Mouse (Mus musculus) intestine, embryonic 14.5 days (tissue): ENCODE results near the gene Vps35l. TPM values are rescaled to one million over a fixed set of nuclear protein-coding genes. Genes with fewer than 3 reads are reported as not detected.

ENCODE experiments used
- ATAC-seq: fragments of 200-750 bp; cut with Nextera tagmentation; replicated peaks from 2 replicates; pipeline ENCODE4 v1.8.0; 2017; ENCODE audit warnings: low read depth, moderate number of reproducible peaks, moderate TSS enrichment, moderate library complexity; ENCODE audit not compliant: low FRiP score, low TSS enrichment
- DNase-seq: peaks from one replicate; pipeline ENCODE4 v3.0.0-alpha.2; 2018; ENCODE audit warnings: low spot score
- H3K27ac ChIP-seq: fragments of 300-500 bp; sonication (generic); 2 replicates; pipeline ENCODE4 v1.5.1; 2014; ENCODE audit warnings: low read depth, mild to moderate bottlenecking, control low read depth
- H3K27me3 ChIP-seq: fragments of 300-500 bp; sonication (generic); replicated peaks from 2 replicates; pipeline ENCODE4 v1.6.1; 2014; ENCODE audit warnings: low read length, control low read depth; ENCODE audit not compliant: control insufficient read depth, insufficient read depth
- H3K36me3 ChIP-seq: fragments of 300-500 bp; sonication (generic); 2 replicates; pipeline ENCODE4 v1.6.1; 2014; ENCODE audit warnings: low read length, control low read depth; ENCODE audit not compliant: control insufficient read depth, insufficient read depth
- H3K4me1 ChIP-seq: fragments of 300-500 bp; sonication (generic); replicated peaks from 2 replicates; pipeline ENCODE4 v1.6.1; 2014; ENCODE audit warnings: low read length, control low read depth, mixed read lengths; ENCODE audit not compliant: control insufficient read depth, insufficient read depth
- H3K4me2 ChIP-seq: fragments of 300-500 bp; sonication (generic); 2 replicates; pipeline ENCODE4 v1.6.1; 2014; ENCODE audit warnings: low read length
- H3K4me3 ChIP-seq: fragments of 300-500 bp; sonication (generic); 2 replicates; pipeline ENCODE4 v1.5.1; 2014; ENCODE audit warnings: low read depth, low read length, control low read depth, mixed read lengths
- H3K9ac ChIP-seq: fragments of 300-500 bp; sonication (generic); 2 replicates; pipeline ENCODE4 v1.6.1; 2014; ENCODE audit warnings: mild to moderate bottlenecking, low read length
- H3K9me3 ChIP-seq: fragments of 300-500 bp; sonication (generic); 2 replicates; pipeline ENCODE4 v1.6.1; 2016; ENCODE audit warnings: low read length, control low read depth; ENCODE audit not compliant: control insufficient read depth
- WGBS: fragments of 180-500 bp; shearing (Covaris S2); extraction: QIAGEN DNeasy Blood & Tissue Kit; methylation state at CpG from one replicate; pipeline ENCODE4 v1.1.7; 2014; 5-methylcytosine and 5-hydroxymethylcytosine counted together
- polyA plus RNA-seq: library from polyadenylated mRNA; unstranded; fragments of >200 nt; fragmentation: Nextera tagmentation; extraction: Ambion mirVana; gene quantifications from 2 replicates; pipeline ENCODE4 v1.2.1, GENCODE M21; 2014

The Vps35l gene
- 67.7 and 79.0 TPM in 2 replicates for polyA plus RNA-seq

- H3K36me3 ChIP-seq = peaks cover 14% of the 10 kb centered on the region
- no peaks in the 10 kb centered on the region for H3K9me3 ChIP-seq
- H3K4me3 ChIP-seq = peak within 1 kb of the TSS; percentile 82
- DNase-seq = peak; percentile 85
- peak; percentile 82 for ATAC-seq
- H3K27ac ChIP-seq = peak within 1 kb of the TSS; percentile 38
- H3K9ac ChIP-seq = peak within 1 kb of the TSS; percentile 66
- H3K27me3 ChIP-seq = no peaks in the 10 kb centered on the region
- peaks cover 12% of the 10 kb centered on the region; the same call in 1 of the 2 replicates for H3K4me1 ChIP-seq
- 4% methylated on average over 16 of the region's 16 CpGs for WGBS
- peak within 1 kb of the TSS; percentile 71 for H3K4me2 ChIP-seq
Observed at GRCm38 (mm10) chr7:118739975-118740531, at the start of gene Vps35l. Vps35l (plus strand) TSS chr7:118740226.

GRCm38 (mm10) chr7:118691287-118691686 lies 48.7 kb upstream of the Vps35l start:
- Histone ChIP-seq H3K9ac (no peak overlapping the region), H3K27ac (no peak overlapping the region), H3K9me3 (no peaks in the 10 kb centered on the region), H3K36me3 (peaks cover 75% of the 10 kb centered on the region), H3K27me3 (no peaks in the 10 kb centered on the region), H3K4me3 (no peak overlapping the region), H3K4me1 (no peaks in the 10 kb centered on the region), H3K4me2 (no peak overlapping the region)
- 95% methylated on average over 2 of the region's 2 CpGs for WGBS
- no peak for ATAC-seq
- DNase-seq = no peak

GRCm38 (mm10) chr7:118696146-118696545 lies 43.9 kb upstream of the Vps35l start:
- DNase-seq (no peak), ATAC-seq (no peak)
- H3K4me3 ChIP-seq = no peak overlapping the region
- peaks cover 71% of the 10 kb centered on the region for H3K36me3 ChIP-seq
- no peaks in the 10 kb centered on the region for H3K27me3 ChIP-seq
- no peaks in the 10 kb centered on the region for H3K9me3 ChIP-seq
- 90% methylated on average over 6 of the region's 6 CpGs for WGBS
- no peaks in the 10 kb centered on the region for H3K4me1 ChIP-seq
- H3K27ac ChIP-seq = no peak overlapping the region
- no peak overlapping the region for H3K9ac ChIP-seq
- no peak overlapping the region for H3K4me2 ChIP-seq

- no peak overlapping the region for H3K27ac ChIP-seq
- WGBS = 74% methylated on average over 4 of the region's 4 CpGs
- H3K4me1 ChIP-seq = no peaks in the 10 kb centered on the region
- DNase-seq (no peak), ATAC-seq (no peak)
- no peak overlapping the region for H3K9ac ChIP-seq
- no peaks in the 10 kb centered on the region for H3K27me3 ChIP-seq
- H3K9me3 ChIP-seq = no peaks in the 10 kb centered on the region
- no peak overlapping the region for H3K4me3 ChIP-seq
- no peak overlapping the region for H3K4me2 ChIP-seq
- peaks cover 61% of the 10 kb centered on the region for H3K36me3 ChIP-seq
Observed at GRCm38 (mm10) chr7:118697168-118697567, 42.9 kb upstream of the Vps35l start.

- Histone ChIP-seq H3K9ac (no peak overlapping the region), H3K27me3 (no peaks in the 10 kb centered on the region), H3K4me3 (no peak overlapping the region), H3K4me2 (no peak overlapping the region), H3K27ac (no peak overlapping the region), H3K36me3 (peaks cover 45% of the 10 kb centered on the region), H3K4me1 (no peaks in the 10 kb centered on the region; the same call in 1 of the 2 replicates), H3K9me3 (no peaks in the 10 kb centered on the region)
- DNase-seq (no peak), ATAC-seq (no peak)
- WGBS = 83% methylated on average over 9 of the region's 9 CpGs
Observed at GRCm38 (mm10) chr7:118698882-118699281, 41.1 kb upstream of the Vps35l start.

- H3K4me1 ChIP-seq = peaks cover 13% of the 10 kb centered on the region
- H3K4me3 ChIP-seq = no peak overlapping the region
- no peak overlapping the region for H3K9ac ChIP-seq
- ATAC-seq (no peak), DNase-seq (no peak)
- 89% methylated on average over 15 of the region's 15 CpGs for WGBS
- H3K36me3 ChIP-seq = peaks cover 6% of the 10 kb centered on the region
- H3K9me3 ChIP-seq = no peaks in the 10 kb centered on the region
- no peaks in the 10 kb centered on the region for H3K27me3 ChIP-seq
- H3K4me2 ChIP-seq = peak overlapping the region; percentile 79; the same call in 1 of the 2 replicates
- no peak overlapping the region for H3K27ac ChIP-seq
Observed at GRCm38 (mm10) chr7:118703144-118703561, 36.9 kb upstream of the Vps35l start.

- ATAC-seq (peak; percentile 34; the same call in 1 of the 2 replicates), DNase-seq (peak; percentile 57)
- WGBS = 76% methylated on average over 9 of the region's 9 CpGs
- Histone ChIP-seq H3K9me3 (no peaks in the 10 kb centered on the region), H3K4me3 (peak overlapping the region; percentile 91), H3K36me3 (no peaks in the 10 kb centered on the region), H3K27me3 (no peaks in the 10 kb centered on the region), H3K4me2 (peak overlapping the region; percentile 79), H3K4me1 (peaks cover 13% of the 10 kb centered on the region), H3K9ac (peak overlapping the region; percentile 76; the same call in 1 of the 2 replicates), H3K27ac (no peak overlapping the region)
Observed at GRCm38 (mm10) chr7:118704001-118704850, 35.8 kb upstream of the Vps35l start.

- Histone ChIP-seq H3K36me3 (no peaks in the 10 kb centered on the region), H3K4me1 (peaks cover 13% of the 10 kb centered on the region), H3K4me3 (peak within 1 kb of the TSS; percentile 91), H3K27ac (peak within 1 kb of the TSS; percentile 76), H3K4me2 (peak within 1 kb of the TSS; percentile 79), H3K27me3 (no peaks in the 10 kb centered on the region), H3K9me3 (no peaks in the 10 kb centered on the region), H3K9ac (peak within 1 kb of the TSS; percentile 76)
- ATAC-seq = peak; percentile 89
- WGBS = 1% methylated on average over 66 of the region's 66 CpGs
- DNase-seq = peak; percentile 92
Observed at GRCm38 (mm10) chr7:118705101-118705961, 34.7 kb upstream of the Vps35l start, which contains the start of gene Gde1. Gde1 (minus strand) TSS chr7:118705778.
